Mouse (Mus musculus) midbrain, postnatal 0 days (tissue): ENCODE data around the gene A630001G21Rik. TPM values are rescaled to one million over a fixed set of nuclear protein-coding genes. Genes with fewer than 3 reads are reported as not detected.

Experiments
- ATAC-seq: fragments of 200-750 bp; cut with Nextera tagmentation; 2 replicates; pipeline ENCODE4 v1.8.0; 2017; ENCODE audit warnings: moderate number of reproducible peaks, mild to moderate bottlenecking, moderate TSS enrichment, moderate library complexity; ENCODE audit not compliant: low FRiP score
- DNase-seq: peaks from one replicate; pipeline ENCODE4 v3.0.0-alpha.2; 2015; ENCODE audit warnings: low spot score
- H3K27ac ChIP-seq: fragments of 300-500 bp; sonication (generic); 2 replicates; pipeline ENCODE4 v1.5.1; 2014; ENCODE audit warnings: low read depth, mild to moderate bottlenecking, low read length, mixed read lengths
- H3K27me3 ChIP-seq: fragments of 300-500 bp; sonication (generic); 2 replicates; pipeline ENCODE4 v1.6.1; 2014; ENCODE audit warnings: low read length, control low read depth, mixed read lengths; ENCODE audit not compliant: insufficient read depth
- H3K36me3 ChIP-seq: fragments of 300-500 bp; sonication (generic); 2 replicates; pipeline ENCODE4 v1.6.1; 2014; ENCODE audit warnings: low read length, control low read depth, mixed read lengths; ENCODE audit not compliant: insufficient read depth
- H3K4me1 ChIP-seq: fragments of 300-500 bp; sonication (generic); 2 replicates; pipeline ENCODE4 v1.6.1; 2014; ENCODE audit warnings: mild to moderate bottlenecking, control low read depth, antibody characterized with exemption, low read length, mixed read lengths; ENCODE audit not compliant: insufficient read depth
- H3K4me2 ChIP-seq: fragments of 300-500 bp; sonication (generic); 2 replicates; pipeline ENCODE4 v1.6.1; 2014; ENCODE audit warnings: low read depth, mild to moderate bottlenecking, low read length, mixed read lengths; ENCODE audit not compliant: poor library complexity, severe bottlenecking
- H3K4me3 ChIP-seq: fragments of 300-500 bp; sonication (generic); 2 replicates; pipeline ENCODE4 v1.5.1; 2014; ENCODE audit warnings: low read depth, mild to moderate bottlenecking, low read length, moderate library complexity
- H3K9ac ChIP-seq: fragments of 300-500 bp; sonication (generic); replicated peaks from 2 replicates; pipeline ENCODE4 v1.6.1; 2014; ENCODE audit warnings: mild to moderate bottlenecking, low read length, moderate library complexity, mixed read lengths; ENCODE audit not compliant: poor library complexity, severe bottlenecking
- H3K9me3 ChIP-seq: fragments of 300-500 bp; sonication (generic); 2 replicates; pipeline ENCODE4 v1.6.1; 2016; ENCODE audit warnings: low read length, control low read depth
- CTCF ChIP-seq: IDR thresholded peaks from 2 replicates; pipeline ENCODE4 v1.5.1; 2016; ENCODE audit warnings: antibody characterized with exemption, mild to moderate bottlenecking
- WGBS: fragments of 180-500 bp; shearing (Covaris S2); extraction: QIAGEN DNeasy Blood & Tissue Kit; methylation state at CpG from one replicate; pipeline ENCODE4 v1.1.7; 2014; 5-methylcytosine and 5-hydroxymethylcytosine counted together
- polyA plus RNA-seq: library from polyadenylated mRNA; unstranded; fragments of >200 nt; fragmentation: Nextera tagmentation; extraction: Ambion mirVana; gene quantifications from 2 replicates; pipeline ENCODE4 v1.2.1, GENCODE M21; 2015
- total RNA-seq: library from RNA; depleted of rRNA; stranded (reverse); fragments of >200 nt; gene quantifications from 2 replicates; pipeline ENCODE4 v1.2.3, GENCODE M21; 2014

A630001G21Rik gene
- total and polyA plus RNA-seq, 2 experiments from 2014 or later: 0.31 to 1.0 TPM

DNA sequence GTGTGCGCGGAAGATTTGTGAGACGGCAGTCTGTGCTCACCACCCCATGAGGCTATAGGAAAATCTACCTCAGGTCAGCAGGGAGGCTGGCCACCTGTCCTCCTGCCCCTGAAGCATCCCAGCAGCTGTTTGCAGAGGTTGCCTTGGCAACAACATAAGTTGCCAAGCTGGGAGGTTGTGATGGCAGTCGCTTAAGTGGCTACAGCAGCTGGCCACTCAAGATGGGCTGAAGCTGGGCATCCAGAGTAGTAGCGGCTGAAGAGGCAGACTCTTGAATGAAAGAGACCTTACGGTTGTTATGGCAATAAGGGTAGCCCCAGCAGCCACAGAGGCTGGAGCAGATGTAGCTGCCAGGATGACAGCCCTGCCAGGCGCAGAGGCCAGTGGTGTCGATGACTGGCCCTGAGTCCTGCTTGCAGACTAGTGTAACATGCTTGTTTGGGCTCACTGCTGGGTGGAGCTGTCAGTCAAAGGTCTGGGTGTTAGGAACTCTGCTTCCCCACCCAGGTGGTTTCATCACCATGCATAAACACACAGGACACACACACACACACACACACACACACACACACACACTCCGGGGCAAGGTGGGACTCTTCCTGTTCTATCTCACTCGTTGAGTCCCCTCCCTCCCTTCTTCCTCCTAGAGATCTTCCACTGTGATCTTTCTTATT is 58.1 kb downstream of the A630001G21Rik start:
- no peaks in the 10 kb centered on the region for H3K4me1 ChIP-seq
- DNase-seq: peak; percentile 76
- no peaks in the 10 kb centered on the region for H3K27me3 ChIP-seq
- no peak overlapping the region for H3K4me2 ChIP-seq
- H3K27ac ChIP-seq: no peak overlapping the region
- peak; percentile 69 for ATAC-seq
- H3K9ac ChIP-seq: no peak overlapping the region
- 64% methylated on average over 10 of the region's 10 CpGs for WGBS
- H3K9me3 ChIP-seq: no peaks in the 10 kb centered on the region
- H3K36me3 ChIP-seq: no peaks in the 10 kb centered on the region
- TF ChIP-seq CTCF: no peak
- H3K4me3 ChIP-seq: no peak overlapping the region

DNA sequence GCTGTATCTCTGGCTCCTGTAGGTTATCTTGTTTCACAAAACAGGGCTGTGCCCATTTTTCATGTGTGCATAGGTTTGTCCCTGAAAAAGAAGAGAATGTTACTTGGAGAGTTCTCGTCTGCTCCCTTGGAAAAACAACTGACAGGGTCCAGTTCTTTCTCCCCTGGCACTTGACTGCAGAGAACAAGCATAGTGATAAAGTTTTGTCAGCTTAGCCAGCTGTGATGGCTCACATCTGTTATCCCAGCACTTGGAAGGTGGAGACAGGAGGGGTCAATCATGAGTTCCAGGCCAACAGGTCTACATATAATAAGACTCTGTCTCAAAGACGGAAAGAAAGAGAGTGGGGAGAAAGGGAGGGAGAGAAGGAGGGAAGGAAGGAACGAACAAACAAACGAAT is 59.4 kb downstream of the A630001G21Rik start:
- H3K4me2 ChIP-seq: no peak overlapping the region
- H3K9me3 ChIP-seq: no peaks in the 10 kb centered on the region
- no peak for DNase-seq
- H3K36me3 ChIP-seq: no peaks in the 10 kb centered on the region
- no peak for TF ChIP-seq CTCF
- H3K27ac ChIP-seq: no peak overlapping the region
- no peaks in the 10 kb centered on the region for H3K4me1 ChIP-seq
- H3K9ac ChIP-seq: no peak overlapping the region
- no peaks in the 10 kb centered on the region for H3K27me3 ChIP-seq
- ATAC-seq: no peak
- no peak overlapping the region for H3K4me3 ChIP-seq
- WGBS: 94% methylated on average over 4 of the region's 4 CpGs

GRCm38 (mm10) chr1:85716447-85717027 is 61.9 kb downstream of the A630001G21Rik start:
- TF ChIP-seq CTCF: no peak
- Histone ChIP-seq H3K27me3 (no peaks in the 10 kb centered on the region), H3K36me3 (no peaks in the 10 kb centered on the region), H3K27ac (no peak overlapping the region), H3K9ac (no peak overlapping the region), H3K4me1 (no peaks in the 10 kb centered on the region), H3K9me3 (no peaks in the 10 kb centered on the region), H3K4me2 (no peak overlapping the region), H3K4me3 (no peak overlapping the region)
- 61% methylated on average over 7 of the region's 7 CpGs for WGBS
- DNase-seq (peak; percentile 15), ATAC-seq (0 out of 2 replicates have a peak, but pooled peaks have one; percentile 18)

DNA sequence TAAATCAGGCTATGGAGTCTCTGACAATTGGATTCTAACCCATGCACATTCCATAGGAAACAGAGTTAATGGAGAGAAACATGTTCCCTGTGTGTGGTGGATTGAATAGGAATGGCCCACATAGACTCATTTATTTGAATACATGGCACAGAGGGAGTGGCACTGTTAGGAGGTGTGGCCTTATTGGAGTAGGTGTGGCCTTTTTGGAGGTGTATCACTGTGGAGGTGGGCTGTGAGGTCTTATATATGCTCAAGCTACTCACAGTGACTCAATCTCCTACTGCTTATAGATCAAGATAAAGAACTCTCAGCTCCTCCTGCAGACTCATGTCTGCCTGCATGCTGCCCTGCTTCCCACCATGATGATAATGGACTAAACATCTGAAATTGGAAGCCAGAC is 63.9 kb downstream of the A630001G21Rik start:
- TF ChIP-seq CTCF: no peak
- Histone ChIP-seq H3K36me3 (no peaks in the 10 kb centered on the region), H3K9ac (no peak overlapping the region), H3K4me3 (no peak overlapping the region), H3K4me2 (no peak overlapping the region), H3K27ac (no peak overlapping the region), H3K27me3 (no peaks in the 10 kb centered on the region), H3K9me3 (no peaks in the 10 kb centered on the region), H3K4me1 (no peaks in the 10 kb centered on the region)
- DNase-seq: no peak
- ATAC-seq: no peak

DNA sequence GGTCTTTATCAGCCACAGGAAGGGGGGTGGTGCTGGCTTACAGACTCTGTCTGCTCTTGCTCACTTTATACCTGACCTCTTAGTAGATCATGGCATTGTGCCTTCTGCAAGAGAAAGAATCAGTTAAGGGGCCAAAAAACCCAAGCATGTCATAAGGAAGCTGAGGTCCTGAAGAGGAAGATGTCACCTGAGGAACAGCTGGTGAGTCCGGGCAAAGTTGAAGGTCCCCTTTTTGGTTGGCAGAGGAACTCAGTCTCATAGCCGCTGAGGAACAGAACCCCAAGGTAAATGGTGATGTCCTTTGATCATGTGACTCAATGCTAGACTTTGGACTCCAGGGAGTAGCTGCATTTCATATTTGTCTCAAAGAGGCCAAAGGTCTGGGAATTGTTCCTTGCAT is 71.7 kb downstream of the A630001G21Rik start:
- Histone ChIP-seq H3K4me1 (no peaks in the 10 kb centered on the region), H3K9ac (no peak overlapping the region), H3K36me3 (no peaks in the 10 kb centered on the region), H3K9me3 (no peaks in the 10 kb centered on the region), H3K4me2 (no peak overlapping the region), H3K4me3 (no peak overlapping the region), H3K27ac (no peak overlapping the region), H3K27me3 (no peaks in the 10 kb centered on the region)
- no peak for DNase-seq
- 91% methylated on average over 2 of the region's 2 CpGs for WGBS
- no peak for TF ChIP-seq CTCF
- no peak for ATAC-seq

GRCm38 (mm10) chr1:85705552-85705951 is 72.9 kb downstream of the A630001G21Rik start:
- no peak overlapping the region for H3K4me2 ChIP-seq
- no peaks in the 10 kb centered on the region for H3K36me3 ChIP-seq
- DNase-seq: no peak
- TF ChIP-seq CTCF: no peak
- 97% methylated on average over 1 of the region's 1 CpGs for WGBS
- H3K4me3 ChIP-seq: no peak overlapping the region
- no peaks in the 10 kb centered on the region for H3K27me3 ChIP-seq
- H3K9ac ChIP-seq: no peak overlapping the region
- H3K27ac ChIP-seq: no peak overlapping the region
- no peaks in the 10 kb centered on the region for H3K9me3 ChIP-seq
- H3K4me1 ChIP-seq: no peaks in the 10 kb centered on the region
- ATAC-seq: no peak
